Mouse (Mus musculus) G1E (cell line): Measurements from ENCODE around the gene Akt3.

Experiments used
- CTCF ChIP-seq: IDR thresholded peaks from 2 replicates; pipeline ENCODE4 v1.5.1; 2012; ENCODE audit warnings: low read depth, low read length, inconsistent platforms, mixed read lengths
- GATA1 ChIP-seq: IDR thresholded peaks from 2 replicates; pipeline ENCODE4 v1.6.1; 2012; ENCODE audit warnings: borderline replicate concordance, low read length, inconsistent platforms, mixed read lengths
- GATA2 ChIP-seq: IDR thresholded peaks from 2 replicates; pipeline ENCODE4 v1.6.1; 2012; ENCODE audit warnings: low read depth, low read length, inconsistent platforms, borderline replicate concordance

GRCm38 (mm10) chr1:177065732-177066131 lies 192.3 kb downstream of the Akt3 start:
- no peak for TF ChIP-seq CTCF
- TF ChIP-seq GATA1: no peak
- no peak for TF ChIP-seq GATA2
